Mouse (Mus musculus) brown adipose tissue, adult 24 weeks (tissue): ENCODE measurements around the gene Jak3. TPM values are rescaled to one million over a fixed set of nuclear protein-coding genes. Genes with fewer than 3 reads are reported as not detected.

Experiments used
- H3K27ac ChIP-seq: fragments of 200-500 bp; replicated peaks from 2 replicates; pipeline ENCODE4 v1.5.1; 2012; ENCODE audit warnings: low read depth, mild to moderate bottlenecking, low read length
- H3K4me1 ChIP-seq: fragments of 200-500 bp; 2 replicates; pipeline ENCODE4 v1.6.1; 2012; ENCODE audit warnings: low read length, mixed read lengths; ENCODE audit not compliant: control insufficient read depth, insufficient read depth, insufficient read length
- H3K4me3 ChIP-seq: fragments of 200-500 bp; 2 replicates; pipeline ENCODE4 v1.5.1; 2012; ENCODE audit warnings: low read depth, mild to moderate bottlenecking, low read length, moderate library complexity; ENCODE audit not compliant: insufficient read depth
- polyA plus RNA-seq: library from polyadenylated mRNA; stranded (reverse); fragments of >200 nt; gene quantifications from 2 replicates; pipeline ENCODE4 v1.2.4, GENCODE M21; 2012; ENCODE audit not compliant: missing spikeins, insufficient read depth, insufficient read length

Gene Jak3
- polyA plus RNA-seq, 1 experiment: 13.9 TPM

- H3K4me3 ChIP-seq: no peak overlapping the region; the same call in 1 of the 2 replicates
- H3K4me1 ChIP-seq: peaks cover 18% of the 10 kb centered on the region
- H3K27ac ChIP-seq: no peak overlapping the region
These were observed 3.8 kb upstream of the Jak3 start for GRCm38 (mm10) chr8:71672168-71672735.

GRCm38 (mm10) chr8:71674071-71674470 lies 2.0 kb upstream of the Jak3 start:
- no peak overlapping the region for H3K4me3 ChIP-seq
- H3K27ac ChIP-seq: no peak overlapping the region
- peaks cover 30% of the 10 kb centered on the region for H3K4me1 ChIP-seq

- Histone ChIP-seq H3K27ac (peak overlapping the region; percentile 97), H3K4me3 (peak overlapping the region; percentile 66), H3K4me1 (peaks cover 34% of the 10 kb centered on the region)
These were observed 558 bp upstream of the Jak3 start for GRCm38 (mm10) chr8:71675456-71676019.

DNA sequence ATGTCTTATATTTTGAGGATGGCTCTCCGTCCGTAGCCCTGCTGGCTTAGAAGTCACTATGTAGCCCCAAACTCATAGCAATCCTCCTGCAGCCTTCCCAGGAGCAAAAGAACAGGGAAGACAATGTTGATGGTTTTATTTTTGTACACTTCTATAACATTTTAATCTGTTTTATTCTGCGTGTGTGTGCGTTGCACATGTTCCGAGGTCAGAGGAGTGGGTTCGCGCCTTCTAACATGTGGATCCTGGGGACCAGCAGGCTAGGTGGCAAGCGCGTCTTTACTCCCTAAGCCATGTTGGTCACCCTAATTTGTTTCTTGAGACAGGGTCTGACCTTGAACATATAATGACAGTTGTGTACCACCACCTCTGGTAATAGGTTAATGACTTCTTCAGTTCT lies 707 bp downstream of the Jak3 start:
- Histone ChIP-seq H3K4me1 (peaks cover 32% of the 10 kb centered on the region), H3K4me3 (peak overlapping the region; percentile 66), H3K27ac (peak overlapping the region; percentile 97)

- peak overlapping the region; percentile 66 for H3K4me3 ChIP-seq
- H3K4me1 ChIP-seq: peaks cover 32% of the 10 kb centered on the region
- peak overlapping the region; percentile 97 for H3K27ac ChIP-seq
These were observed 1.5 kb downstream of the Jak3 start for GRCm38 (mm10) chr8:71677555-71677954.

GRCm38 (mm10) chr8:71678216-71678615 lies 2.1 kb downstream of the Jak3 start:
- Histone ChIP-seq H3K27ac (no peak overlapping the region), H3K4me3 (0 out of 2 replicates have a peak overlapping the region, but pooled peaks have one; percentile 66), H3K4me1 (peaks cover 32% of the 10 kb centered on the region)

DNA sequence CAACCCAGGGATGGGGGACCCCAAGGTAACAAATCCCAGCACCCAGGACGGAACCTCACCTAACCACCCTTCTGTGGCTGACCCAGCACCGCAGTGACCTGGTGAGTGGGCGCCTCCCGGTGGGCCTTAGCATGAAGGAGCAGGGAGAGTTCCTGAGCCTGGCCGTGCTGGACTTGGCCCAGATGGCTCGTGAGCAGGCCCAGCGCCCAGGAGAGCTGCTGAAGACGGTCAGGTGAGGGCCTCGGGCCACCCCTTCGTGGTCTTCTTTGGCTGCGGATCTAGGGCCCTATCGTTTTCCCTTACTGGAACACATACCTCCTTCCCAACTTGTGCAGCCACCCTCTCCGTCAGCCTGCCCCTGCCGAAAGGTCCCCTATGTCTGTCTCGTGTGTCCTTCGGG lies 3.0 kb downstream of the Jak3 start:
- Histone ChIP-seq H3K27ac (no peak overlapping the region), H3K4me3 (no peak overlapping the region), H3K4me1 (peaks cover 32% of the 10 kb centered on the region)

GRCm38 (mm10) chr8:71679550-71680168 lies 3.6 kb downstream of the Jak3 start:
- Histone ChIP-seq H3K27ac (no peak overlapping the region), H3K4me1 (peaks cover 32% of the 10 kb centered on the region), H3K4me3 (no peak overlapping the region; the same call in 1 of the 2 replicates)

- peak overlapping the region; percentile 5; the same call in 1 of the 2 replicates for H3K27ac ChIP-seq
- H3K4me3 ChIP-seq: no peak overlapping the region
- peaks cover 28% of the 10 kb centered on the region for H3K4me1 ChIP-seq
These were observed 4.4 kb downstream of the Jak3 start for GRCm38 (mm10) chr8:71680471-71680870.

DNA sequence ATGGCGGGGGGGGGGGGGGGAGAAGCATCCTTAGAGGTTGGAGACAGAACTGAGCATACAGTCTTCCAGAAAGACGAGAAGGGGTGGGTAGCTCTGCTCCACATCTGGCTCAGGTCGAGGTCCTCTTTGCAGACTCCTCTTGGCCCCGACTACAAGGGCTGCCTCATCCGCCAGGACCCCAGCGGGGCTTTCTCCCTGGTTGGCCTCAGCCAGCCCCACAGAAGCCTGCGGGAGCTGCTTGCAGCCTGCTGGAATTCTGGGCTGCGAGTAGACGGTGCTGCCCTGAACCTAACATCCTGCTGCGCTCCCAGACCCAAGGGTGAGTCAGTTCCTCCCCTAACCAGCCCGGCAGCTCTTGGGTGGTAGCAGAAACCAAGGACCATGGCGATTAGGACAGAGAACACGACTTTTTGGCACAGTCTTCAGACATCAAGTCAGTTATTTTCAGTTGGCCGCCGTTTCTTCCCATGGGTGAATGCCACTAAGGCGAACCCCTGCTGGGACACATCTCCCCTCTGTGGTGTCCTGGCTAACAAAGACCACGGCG lies 5.3 kb downstream of the Jak3 start:
- Histone ChIP-seq H3K27ac (no peak overlapping the region), H3K4me1 (peaks cover 24% of the 10 kb centered on the region), H3K4me3 (no peak overlapping the region)

DNA sequence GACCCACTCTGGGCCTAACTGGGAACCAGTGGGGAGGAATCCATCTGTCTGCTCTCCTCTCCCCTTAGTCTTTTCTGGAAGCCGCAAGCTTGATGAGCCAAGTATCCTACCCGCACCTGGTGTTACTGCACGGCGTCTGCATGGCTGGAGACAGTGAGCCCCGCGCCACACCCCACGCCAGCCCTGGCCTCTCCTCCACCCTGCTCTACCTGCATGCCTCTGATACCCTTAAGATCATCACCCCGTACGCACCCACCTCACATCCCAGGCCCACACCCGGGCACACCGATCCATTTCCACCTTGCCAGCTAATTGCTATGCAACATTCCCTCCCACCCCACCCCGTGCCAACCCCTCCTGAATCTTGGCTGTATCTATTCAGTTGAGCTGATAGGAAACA lies 6.7 kb downstream of the Jak3 start:
- H3K4me3 ChIP-seq: no peak overlapping the region
- no peak overlapping the region for H3K27ac ChIP-seq
- H3K4me1 ChIP-seq: peaks cover 19% of the 10 kb centered on the region

- Histone ChIP-seq H3K27ac (no peak overlapping the region), H3K4me3 (no peak overlapping the region), H3K4me1 (peaks cover 6% of the 10 kb centered on the region; the same call in 1 of the 2 replicates)
These were observed 8.6 kb downstream of the Jak3 start for GRCm38 (mm10) chr8:71684701-71685100.

GRCm38 (mm10) chr8:71685573-71685972 lies 9.5 kb downstream of the Jak3 start:
- Histone ChIP-seq H3K27ac (no peak overlapping the region), H3K4me3 (no peak overlapping the region), H3K4me1 (peaks cover 3% of the 10 kb centered on the region; the same call in 1 of the 2 replicates)

- Histone ChIP-seq H3K4me1 (no peaks in the 10 kb centered on the region; the same call in 1 of the 2 replicates), H3K4me3 (no peak overlapping the region), H3K27ac (no peak overlapping the region)
These were observed 10.1 kb downstream of the Jak3 start for GRCm38 (mm10) chr8:71686143-71686734.

DNA sequence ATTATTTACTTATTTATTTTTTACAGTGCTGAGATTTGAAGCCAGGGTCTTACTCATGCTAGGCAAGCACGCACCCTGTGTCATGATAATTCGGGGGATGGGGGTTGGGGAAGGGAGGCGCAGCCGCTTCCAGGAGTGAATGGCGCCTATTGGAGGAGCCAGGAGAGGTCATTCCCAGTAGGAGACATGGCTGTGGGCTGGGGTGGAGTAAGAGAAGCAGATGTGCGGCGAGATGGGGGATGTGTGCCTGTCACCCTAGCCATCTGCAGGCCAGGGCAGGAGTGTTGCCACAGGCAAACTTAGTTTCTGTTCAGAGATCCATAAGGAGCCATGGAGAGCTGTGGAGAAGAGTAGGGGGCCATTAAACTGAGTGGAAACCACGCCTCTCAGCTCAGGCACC lies 11.5 kb downstream of the Jak3 start:
- H3K4me3 ChIP-seq: no peak overlapping the region
- no peak overlapping the region for H3K27ac ChIP-seq
- H3K4me1 ChIP-seq: no peaks in the 10 kb centered on the region; the same call in 1 of the 2 replicates
